Comparison of ENCODE assay signal across 21 mouse cellular contexts in genomic region chr9:77161764-77162163, GRCm38 (mm10).
DNase-seq lines count a peak whose midpoint lies in the region; ATAC-seq and TF ChIP-seq lines count a peak whose summit lies in the region.
"Had no signal": no experiment of that assay in that cellular context is flagged by ENCODE, and none has a peak within 500 bp of the region (broad histone marks: within the 10 kb centered on the region; RNA-seq: fewer than 3 reads in every experiment).

No protein-coding gene starts in this region.

- no peak overlapping the region for H3K4me3 ChIP-seq in hindbrain, embryonic 11.5 days (ENCODE audit: low read depth, low read length)
- no peak overlapping the region for H3K4me3 ChIP-seq in hindbrain, embryonic 10.5 days
- no peak overlapping the region for H3K4me3 ChIP-seq in midbrain, embryonic 14.5 days (replicated peaks; ENCODE audit: low read depth, low read length)
- H3K4me3 ChIP-seq in midbrain, embryonic 11.5 days (ENCODE audit: low read depth, low read length): no peak overlapping the region
- H3K4me3 ChIP-seq in hindbrain, postnatal 0 days (ENCODE audit: low read length): no peak overlapping the region
- no peak overlapping the region for H3K4me3 ChIP-seq in lung, postnatal 0 days (ENCODE audit: low read depth, low read length)
- H3K4me3 ChIP-seq: forebrain, embryonic 13.5 days; left cerebral cortex, adult 2 months; megakaryocyte, embryonic 14.5 days; myocyte had no signal

- CTCF ChIA-PET in Patski (lab: Charles Lee): interaction anchor here (1.2 to 1.7 kb wide), 2 partner anchors 10 to 12 kb away, joined by 3 to 4 read pairs; no protein-coding TSS in a partner anchor

- H3K4me2 ChIP-seq in hindbrain, embryonic 11.5 days (replicated peaks; ENCODE audit: low read depth, low read length): no peak overlapping the region
- no peak overlapping the region for H3K4me2 ChIP-seq in midbrain, embryonic 14.5 days (ENCODE audit: low read length)
- no peak overlapping the region for H3K4me2 ChIP-seq in midbrain, embryonic 11.5 days
- no peak overlapping the region for H3K4me2 ChIP-seq in hindbrain, postnatal 0 days (ENCODE audit: low read depth, low read length)
- H3K4me2 ChIP-seq in lung, postnatal 0 days (replicated peaks; ENCODE audit: low read depth, low read length): no peak overlapping the region
- H3K4me2 ChIP-seq: forebrain, embryonic 13.5 days; liver, embryonic 11.5 days had no signal

- no peak overlapping the region for H3K27ac ChIP-seq in hindbrain, embryonic 11.5 days (ENCODE audit: low read depth, low read length)
- H3K27ac ChIP-seq in hindbrain, embryonic 10.5 days: no peak overlapping the region
- no peak overlapping the region for H3K27ac ChIP-seq in midbrain, embryonic 14.5 days (replicated peaks; ENCODE audit: low read depth, low read length)
- no peak overlapping the region for H3K27ac ChIP-seq in midbrain, embryonic 11.5 days (ENCODE audit: low read depth, low read length)
- no peak overlapping the region for H3K27ac ChIP-seq in hindbrain, postnatal 0 days
- H3K27ac ChIP-seq in lung, postnatal 0 days (ENCODE audit: low read length): no peak overlapping the region
- H3K27ac ChIP-seq: forebrain, embryonic 13.5 days; left cerebral cortex, adult 2 months had no signal

- no peak for DNase-seq in hindbrain, embryonic 11.5 days (ENCODE audit: low spot score)
- DNase-seq in hindbrain, embryonic 10.5 days (ENCODE audit: low spot score): no peak
- DNase-seq in midbrain, embryonic 14.5 days: peak; percentile 28
- DNase-seq in midbrain, embryonic 11.5 days (ENCODE audit: low spot score, missing footprints): no peak
- DNase-seq in Patski (ENCODE audit: low read depth, low spot score): no peak
- peak; percentile 39 for DNase-seq in hindbrain, postnatal 0 days (ENCODE audit: low spot score)
- no peak for DNase-seq in gastrocnemius, adult 8-10 months (ENCODE audit: low spot score in 2 of 2)
- no peak for DNase-seq in lung, postnatal 0 days (ENCODE audit: low spot score)
- DNase-seq: adrenal gland, adult 2 months; cerebellum, postnatal 25 days; gastrocnemius, postnatal 36 days; kidney, adult 11 months; kidney, postnatal 10 days; layer of hippocampus, adult 9-11 months; lung, adult 18-20 months; thymus, postnatal 14 days had no signal

- no peaks in the 10 kb centered on the region for H3K27me3 ChIP-seq in hindbrain, embryonic 11.5 days (ENCODE audit: control insufficient read depth, insufficient read depth, low read length)
- no peaks in the 10 kb centered on the region for H3K27me3 ChIP-seq in hindbrain, embryonic 10.5 days (ENCODE audit: insufficient read depth, poor library complexity, severe bottlenecking)
- H3K27me3 ChIP-seq in midbrain, embryonic 14.5 days (ENCODE audit: control insufficient read depth, insufficient read depth, low read length): no peaks in the 10 kb centered on the region
- no peaks in the 10 kb centered on the region for H3K27me3 ChIP-seq in midbrain, embryonic 11.5 days (ENCODE audit: control insufficient read depth, insufficient read depth, low read length)
- no peaks in the 10 kb centered on the region for H3K27me3 ChIP-seq in Patski
- H3K27me3 ChIP-seq in hindbrain, postnatal 0 days (ENCODE audit: insufficient read depth, low read length): no peaks in the 10 kb centered on the region
- H3K27me3 ChIP-seq in lung, postnatal 0 days (replicated peaks; ENCODE audit: insufficient read depth, low read length): no peaks in the 10 kb centered on the region
- H3K27me3 ChIP-seq: forebrain, embryonic 13.5 days; megakaryocyte, embryonic 14.5 days had no signal

- POLR2A ChIA-PET in Patski (lab: Charles Lee): no interaction called here

- no peak overlapping the region for H3K9ac ChIP-seq in hindbrain, embryonic 11.5 days (ENCODE audit: low read depth, low read length)
- no peak overlapping the region for H3K9ac ChIP-seq in midbrain, embryonic 14.5 days (replicated peaks; ENCODE audit: low read length)
- no peak overlapping the region for H3K9ac ChIP-seq in midbrain, embryonic 11.5 days (ENCODE audit: low read length)
- no peak overlapping the region for H3K9ac ChIP-seq in hindbrain, postnatal 0 days (replicated peaks; ENCODE audit: low read length)
- H3K9ac ChIP-seq in lung, postnatal 0 days (replicated peaks; ENCODE audit: low read depth): no peak overlapping the region
- H3K9ac ChIP-seq: forebrain, embryonic 13.5 days had no signal

- WGBS in hindbrain, embryonic 11.5 days: 78% methylated on average over 5 of the region's 5 CpGs
- WGBS in hindbrain, embryonic 10.5 days: 87% methylated on average over 5 of the region's 5 CpGs
- 52% methylated on average over 5 of the region's 5 CpGs for WGBS in midbrain, embryonic 14.5 days
- WGBS in midbrain, embryonic 11.5 days: 72% methylated on average over 5 of the region's 5 CpGs
- 42% methylated on average over 5 of the region's 5 CpGs for WGBS in hindbrain, postnatal 0 days
- WGBS in lung, postnatal 0 days: 73% methylated on average over 5 of the region's 5 CpGs

- H3K4me1 ChIP-seq in hindbrain, embryonic 11.5 days (replicated peaks; ENCODE audit: control insufficient read depth, insufficient read depth, low read length): no peaks in the 10 kb centered on the region
- H3K4me1 ChIP-seq in hindbrain, embryonic 10.5 days (replicated peaks): no peaks in the 10 kb centered on the region
- no peaks in the 10 kb centered on the region for H3K4me1 ChIP-seq in midbrain, embryonic 14.5 days (ENCODE audit: control insufficient read depth, insufficient read depth, low read length)
- H3K4me1 ChIP-seq in midbrain, embryonic 11.5 days (ENCODE audit: control insufficient read depth, insufficient read depth, low read length): no peaks in the 10 kb centered on the region
- no peaks in the 10 kb centered on the region for H3K4me1 ChIP-seq in hindbrain, postnatal 0 days (ENCODE audit: insufficient read depth, low read length)
- H3K4me1 ChIP-seq in lung, postnatal 0 days (ENCODE audit: insufficient read depth, low read depth, low read length): no peaks in the 10 kb centered on the region
- H3K4me1 ChIP-seq: forebrain, embryonic 13.5 days; megakaryocyte, embryonic 14.5 days had no signal

- no peak for TF ChIP-seq CTCF in Patski (IDR thresholded peaks at IDR 0.05)
- no peak for TF ChIP-seq CTCF in hindbrain, postnatal 0 days (IDR thresholded peaks at IDR 0.05; ENCODE audit: low read depth)
- TF ChIP-seq CTCF in lung, postnatal 0 days (IDR thresholded peaks at IDR 0.05): no peak

- in situ Hi-C loops in Patski (cut with MboI; ENCODE audit: low pct_unique_long_range_greater_than_20kb): no loop called here

- peak; percentile 33; the same call in 1 of the 2 replicates for ATAC-seq in hindbrain, embryonic 11.5 days (ENCODE audit: low FRiP score)
- no peak for ATAC-seq in midbrain, embryonic 14.5 days (ENCODE audit: low FRiP score, low TSS enrichment)
- no peak for ATAC-seq in midbrain, embryonic 11.5 days (ENCODE audit: low FRiP score)
- peak; percentile 76 for ATAC-seq in Patski
- ATAC-seq in hindbrain, postnatal 0 days: 0 out of 2 replicates have a peak, but pooled peaks have one; percentile 32
- ATAC-seq in lung, postnatal 0 days: no peak
- ATAC-seq: forebrain, embryonic 13.5 days had no signal

- no peak for TF ChIP-seq EP300 in lung, postnatal 0 days (IDR thresholded peaks at IDR 0.05)

- H3K36me3 ChIP-seq in hindbrain, embryonic 11.5 days (ENCODE audit: control insufficient read depth, insufficient read depth, low read length): no peaks in the 10 kb centered on the region
- no peaks in the 10 kb centered on the region for H3K36me3 ChIP-seq in hindbrain, embryonic 10.5 days
- no peaks in the 10 kb centered on the region for H3K36me3 ChIP-seq in midbrain, embryonic 14.5 days (ENCODE audit: control insufficient read depth, insufficient read depth, low read length)
- H3K36me3 ChIP-seq in midbrain, embryonic 11.5 days (ENCODE audit: control insufficient read depth, insufficient read depth, low read length): no peaks in the 10 kb centered on the region
- H3K36me3 ChIP-seq in hindbrain, postnatal 0 days (ENCODE audit: insufficient read depth, low read length): no peaks in the 10 kb centered on the region
- no peaks in the 10 kb centered on the region for H3K36me3 ChIP-seq in lung, postnatal 0 days (ENCODE audit: insufficient read depth, low read length)

- H3K9me3 ChIP-seq in hindbrain, embryonic 11.5 days (ENCODE audit: control insufficient read depth, low read length): no peaks in the 10 kb centered on the region
- no peaks in the 10 kb centered on the region for H3K9me3 ChIP-seq in hindbrain, embryonic 10.5 days
- no peaks in the 10 kb centered on the region for H3K9me3 ChIP-seq in midbrain, embryonic 14.5 days (ENCODE audit: control insufficient read depth, low read length)
- no peaks in the 10 kb centered on the region for H3K9me3 ChIP-seq in midbrain, embryonic 11.5 days (ENCODE audit: control insufficient read depth, low read length)
- no peaks in the 10 kb centered on the region for H3K9me3 ChIP-seq in hindbrain, postnatal 0 days (ENCODE audit: low read length)
- H3K9me3 ChIP-seq in lung, postnatal 0 days (ENCODE audit: low read length): no peaks in the 10 kb centered on the region
- H3K9me3 ChIP-seq: forebrain, embryonic 13.5 days; megakaryocyte, embryonic 14.5 days had no signal

Comparison
In these comparisons a context has a peak if more than half of its experiments do, and no peak if none do; other contexts are left out.
1. DNase-seq: peak in midbrain, embryonic 14.5 days (single experiment) and hindbrain, postnatal 0 days (single experiment); none in hindbrain, embryonic 11.5 days (single experiment), hindbrain, embryonic 10.5 days (single experiment), midbrain, embryonic 11.5 days (single experiment), Patski (single experiment), gastrocnemius, adult 8-10 months (0 of 2) and lung, postnatal 0 days (single experiment).
2. ATAC-seq: peak in hindbrain, embryonic 11.5 days (single experiment), Patski (single experiment) and hindbrain, postnatal 0 days (single experiment); none in midbrain, embryonic 14.5 days (single experiment), midbrain, embryonic 11.5 days (single experiment) and lung, postnatal 0 days (single experiment).